Mouse (Mus musculus) induced T-regulatory cell, adult 2 months (primary cell): ENCODE measurements around the gene Cops4.

Source experiments
- DNase-seq: peaks from one replicate; pipeline ENCODE4 v3.0.0-alpha.2; 2012; ENCODE audit warnings: low read depth

Cops4 gene

GRCm38 (mm10) chr5:100581622-100582434 is 63.7 kb downstream of the Cops4 start:
- peak; percentile 63 for DNase-seq

- DNase-seq = no peak
These were observed 64.3 kb downstream of the Cops4 start for GRCm38 (mm10) chr5:100582435-100582826.

DNA sequence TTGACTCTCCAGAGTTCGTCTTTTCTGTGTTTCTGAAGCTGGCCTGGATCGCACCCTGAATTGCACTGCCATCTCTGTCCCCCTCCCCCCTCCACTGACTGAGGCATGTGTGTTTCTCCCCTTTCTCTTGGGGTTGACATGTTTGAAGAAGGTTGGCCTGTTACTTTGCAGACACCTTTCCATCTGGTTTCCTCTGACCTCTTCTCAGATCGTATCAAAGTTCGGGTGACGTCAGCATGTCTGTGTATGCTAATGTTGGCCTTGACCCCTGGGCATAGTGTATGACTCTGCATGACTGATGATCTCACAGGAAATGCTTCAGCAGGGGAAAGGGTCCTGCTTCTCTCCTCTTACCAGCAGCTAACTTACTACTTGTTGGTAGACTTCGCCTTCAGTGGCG is 65.0 kb downstream of the Cops4 start:
- peak; percentile 86 for DNase-seq

- DNase-seq = peak; percentile 91
These were observed 67.1 kb downstream of the Cops4 start for GRCm38 (mm10) chr5:100585206-100585644.

- DNase-seq = peak; percentile 51
These were observed 67.5 kb downstream of the Cops4 start for GRCm38 (mm10) chr5:100585657-100586056.

DNA sequence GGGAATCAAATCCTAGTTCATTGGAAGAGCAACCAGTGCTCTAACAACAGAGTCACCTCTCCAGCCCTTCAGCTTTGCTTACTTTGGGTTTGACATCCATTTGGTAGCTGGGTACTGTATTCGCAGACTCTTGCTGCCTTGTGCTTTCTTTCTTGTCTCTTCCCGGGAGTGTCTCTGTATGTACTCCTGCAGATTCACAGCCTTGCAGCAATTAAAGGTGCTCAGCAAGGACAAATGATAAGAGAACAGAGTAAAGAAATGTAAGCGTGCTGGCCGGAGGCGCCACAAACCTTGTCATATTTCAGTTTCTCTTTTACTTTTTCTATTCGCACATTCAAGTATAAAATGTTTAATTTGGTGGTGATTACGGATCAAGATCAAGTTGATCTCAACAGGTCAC is 69.0 kb downstream of the Cops4 start:
- DNase-seq = peak; percentile 64

- DNase-seq = peak; percentile 76
These were observed 69.5 kb downstream of the Cops4 start for GRCm38 (mm10) chr5:100587626-100588025.

- peak; percentile 71 for DNase-seq
These were observed 72.4 kb downstream of the Cops4 start for GRCm38 (mm10) chr5:100590505-100590904.

- no peak for DNase-seq
These were observed 76.8 kb downstream of the Cops4 start for GRCm38 (mm10) chr5:100594803-100595467.

DNA sequence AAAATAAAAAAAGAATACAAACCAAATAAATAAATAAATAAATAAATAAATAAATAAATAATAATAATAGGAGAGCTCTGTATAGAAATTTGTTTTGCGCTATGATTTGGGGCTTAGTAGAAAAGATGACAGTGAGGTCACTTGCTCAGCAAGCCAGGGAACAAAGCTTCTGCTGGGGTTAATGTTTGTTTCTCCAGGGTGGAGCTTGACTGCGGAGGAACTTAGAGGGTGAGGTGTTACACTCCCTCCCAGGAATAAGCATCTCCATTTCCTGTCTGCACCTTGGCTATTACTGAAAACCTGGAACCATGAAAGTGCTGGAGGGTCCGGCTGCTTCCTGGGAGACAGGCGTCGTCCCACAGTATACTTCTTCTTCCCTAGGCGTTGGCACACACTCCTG is 77.9 kb downstream of the Cops4 start:
- DNase-seq = no peak
